Mouse (Mus musculus): ENCODE results near the gene Dyx1c1. TPM values are rescaled to one million over a fixed set of nuclear protein-coding genes. Genes with fewer than 3 reads are reported as not detected.

Gene Dyx1c1
- polyA plus RNA-seq (2014; fragmentation: Nextera tagmentation; extraction: Ambion mirVana), result 0.50 and 1.2 TPM in 2 replicates

GRCm38 (mm10) chr9:72958521-72959450 lies at the start of gene Dyx1c1, which contains the start of gene Gm44503:
TSS of gene Dyx1c1 (plus strand) at chr9:72958785.
TSS of gene Gm44503 (plus strand) at chr9:72958852.
- H3K27me3 ChIP-seq (ENCODE audit: control insufficient read depth, insufficient read depth, low read length), result no peaks in the 10 kb centered on the region
- H3K4me3 ChIP-seq (ENCODE audit: low read depth, low read length), result peak within 1 kb of the TSS; percentile 69
- H3K4me2 ChIP-seq, result peak within 1 kb of the TSS; percentile 58
- no peaks in the 10 kb centered on the region for H3K36me3 ChIP-seq (ENCODE audit: control insufficient read depth, insufficient read depth, low read length)
- peak within 1 kb of the TSS; percentile 56 for H3K9ac ChIP-seq (ENCODE audit: low read depth, low read length)
- 2% methylated on average over 43 of the region's 43 CpGs for WGBS (ENCODE audit: insufficient replicate concordance)
- peak within 1 kb of the TSS; percentile 37; the same call in 1 of the 2 replicates for H3K27ac ChIP-seq (ENCODE audit: low read depth, low read length)
- peak; percentile 72 for ATAC-seq (replicated peaks; ENCODE audit: insufficient number of reproducible peaks, low FRiP score, low TSS enrichment)
- no peaks in the 10 kb centered on the region for H3K4me1 ChIP-seq (ENCODE audit: control insufficient read depth, insufficient read depth, low read length)
- H3K9me3 ChIP-seq (replicated peaks; ENCODE audit: control insufficient read depth, low read length), result no peaks in the 10 kb centered on the region

- no peak for ATAC-seq (replicated peaks; ENCODE audit: insufficient number of reproducible peaks, low FRiP score, low TSS enrichment)
- 0 out of 2 replicates have a peak, but pooled peaks cover 4% of the 10 kb centered on the region for H3K36me3 ChIP-seq (ENCODE audit: control insufficient read depth, insufficient read depth, low read length)
- no peaks in the 10 kb centered on the region for H3K27me3 ChIP-seq (ENCODE audit: control insufficient read depth, insufficient read depth, low read length)
- H3K9ac ChIP-seq (ENCODE audit: low read depth, low read length), result no peak overlapping the region
- H3K4me1 ChIP-seq (ENCODE audit: control insufficient read depth, insufficient read depth, low read length), result no peaks in the 10 kb centered on the region
- H3K4me2 ChIP-seq, result no peak overlapping the region
- WGBS (ENCODE audit: insufficient replicate concordance), result 83% methylated on average over 2 of the region's 2 CpGs
- no peaks in the 10 kb centered on the region for H3K9me3 ChIP-seq (replicated peaks; ENCODE audit: control insufficient read depth, low read length)
- no peak overlapping the region for H3K27ac ChIP-seq (ENCODE audit: low read depth, low read length)
- H3K4me3 ChIP-seq (ENCODE audit: low read depth, low read length), result no peak overlapping the region
These were observed 47.2 kb upstream of the Dyx1c1 start for GRCm38 (mm10) chr9:72911381-72911780.

- Histone ChIP-seq H3K4me2 (no peak overlapping the region), H3K4me3 (ENCODE audit: low read depth, low read length) (no peak overlapping the region), H3K36me3 (ENCODE audit: control insufficient read depth, insufficient read depth, low read length) (0 out of 2 replicates have a peak, but pooled peaks cover 4% of the 10 kb centered on the region), H3K9me3 (replicated peaks; ENCODE audit: control insufficient read depth, low read length) (no peaks in the 10 kb centered on the region), H3K27me3 (ENCODE audit: control insufficient read depth, insufficient read depth, low read length) (no peaks in the 10 kb centered on the region), H3K9ac (ENCODE audit: low read depth, low read length) (no peak overlapping the region), H3K27ac (ENCODE audit: low read depth, low read length) (no peak overlapping the region), H3K4me1 (ENCODE audit: control insufficient read depth, insufficient read depth, low read length) (no peaks in the 10 kb centered on the region)
- 72% methylated on average over 6 of the region's 6 CpGs for WGBS (ENCODE audit: insufficient replicate concordance)
- no peak for ATAC-seq (replicated peaks; ENCODE audit: insufficient number of reproducible peaks, low FRiP score, low TSS enrichment)
These were observed 45.0 kb upstream of the Dyx1c1 start for GRCm38 (mm10) chr9:72913551-72913950.

GRCm38 (mm10) chr9:72915728-72916127 lies 42.9 kb upstream of the Dyx1c1 start:
- Histone ChIP-seq H3K4me2 (no peak overlapping the region), H3K9me3 (replicated peaks; ENCODE audit: control insufficient read depth, low read length) (no peaks in the 10 kb centered on the region), H3K27ac (ENCODE audit: low read depth, low read length) (no peak overlapping the region), H3K9ac (ENCODE audit: low read depth, low read length) (no peak overlapping the region), H3K4me1 (ENCODE audit: control insufficient read depth, insufficient read depth, low read length) (no peaks in the 10 kb centered on the region), H3K27me3 (ENCODE audit: control insufficient read depth, insufficient read depth, low read length) (no peaks in the 10 kb centered on the region), H3K4me3 (ENCODE audit: low read depth, low read length) (no peak overlapping the region), H3K36me3 (ENCODE audit: control insufficient read depth, insufficient read depth, low read length) (0 out of 2 replicates have a peak, but pooled peaks cover 4% of the 10 kb centered on the region)
- 52% methylated on average over 7 of the region's 7 CpGs for WGBS (ENCODE audit: insufficient replicate concordance)
- ATAC-seq (replicated peaks; ENCODE audit: insufficient number of reproducible peaks, low FRiP score, low TSS enrichment), result no peak

- no peak overlapping the region for H3K9ac ChIP-seq (ENCODE audit: low read depth, low read length)
- H3K27ac ChIP-seq (ENCODE audit: low read depth, low read length), result no peak overlapping the region
- H3K27me3 ChIP-seq (ENCODE audit: control insufficient read depth, insufficient read depth, low read length), result peaks cover 20% of the 10 kb centered on the region
- no peaks in the 10 kb centered on the region for H3K9me3 ChIP-seq (replicated peaks; ENCODE audit: control insufficient read depth, low read length)
- 82% methylated on average over 3 of the region's 3 CpGs for WGBS (ENCODE audit: insufficient replicate concordance)
- no peak overlapping the region for H3K4me3 ChIP-seq (ENCODE audit: low read depth, low read length)
- H3K36me3 ChIP-seq (ENCODE audit: control insufficient read depth, insufficient read depth, low read length), result no peaks in the 10 kb centered on the region
- no peak for ATAC-seq (replicated peaks; ENCODE audit: insufficient number of reproducible peaks, low FRiP score, low TSS enrichment)
- no peak overlapping the region for H3K4me2 ChIP-seq
- H3K4me1 ChIP-seq (ENCODE audit: control insufficient read depth, insufficient read depth, low read length), result no peaks in the 10 kb centered on the region
These were observed 35.5 kb upstream of the Dyx1c1 start for GRCm38 (mm10) chr9:72923068-72923467.

- peak; percentile 73 for ATAC-seq (replicated peaks; ENCODE audit: insufficient number of reproducible peaks, low FRiP score, low TSS enrichment)
- Histone ChIP-seq H3K9ac (ENCODE audit: low read depth, low read length) (peak within 1 kb of the TSS; percentile 82), H3K4me3 (ENCODE audit: low read depth, low read length) (peak within 1 kb of the TSS; percentile 77), H3K4me2 (peak within 1 kb of the TSS; percentile 70), H3K36me3 (ENCODE audit: control insufficient read depth, insufficient read depth, low read length) (no peaks in the 10 kb centered on the region), H3K27me3 (ENCODE audit: control insufficient read depth, insufficient read depth, low read length) (peaks cover 20% of the 10 kb centered on the region), H3K4me1 (ENCODE audit: control insufficient read depth, insufficient read depth, low read length) (no peaks in the 10 kb centered on the region), H3K9me3 (replicated peaks; ENCODE audit: control insufficient read depth, low read length) (no peaks in the 10 kb centered on the region), H3K27ac (ENCODE audit: low read depth, low read length) (no peak within 1 kb of the TSS)
- WGBS (ENCODE audit: insufficient replicate concordance), result 1% methylated on average over 58 of the region's 108 CpGs
These were observed 33.3 kb upstream of the Dyx1c1 start, which contains the start of gene Pygo1 for GRCm38 (mm10) chr9:72925021-72925934. TSS of gene Pygo1 (plus strand) at chr9:72925645.

GRCm38 (mm10) chr9:72925935-72926258 lies 32.7 kb upstream of the Dyx1c1 start:
- no peak for ATAC-seq (replicated peaks; ENCODE audit: insufficient number of reproducible peaks, low FRiP score, low TSS enrichment)
- Histone ChIP-seq H3K9ac (ENCODE audit: low read depth, low read length) (peak overlapping the region; percentile 82), H3K36me3 (ENCODE audit: control insufficient read depth, insufficient read depth, low read length) (no peaks in the 10 kb centered on the region), H3K27ac (ENCODE audit: low read depth, low read length) (no peak overlapping the region), H3K4me1 (ENCODE audit: control insufficient read depth, insufficient read depth, low read length) (no peaks in the 10 kb centered on the region), H3K4me2 (peak overlapping the region; percentile 70), H3K4me3 (ENCODE audit: low read depth, low read length) (peak overlapping the region; percentile 77), H3K9me3 (replicated peaks; ENCODE audit: control insufficient read depth, low read length) (no peaks in the 10 kb centered on the region), H3K27me3 (ENCODE audit: control insufficient read depth, insufficient read depth, low read length) (peaks cover 20% of the 10 kb centered on the region)
- 3% methylated on average over 20 of the region's 20 CpGs for WGBS (ENCODE audit: insufficient replicate concordance)

GRCm38 (mm10) chr9:72931166-72931790 lies 27.3 kb upstream of the Dyx1c1 start:
- Histone ChIP-seq H3K36me3 (ENCODE audit: control insufficient read depth, insufficient read depth, low read length) (no peaks in the 10 kb centered on the region), H3K27ac (ENCODE audit: low read depth, low read length) (no peak overlapping the region), H3K9ac (ENCODE audit: low read depth, low read length) (no peak overlapping the region), H3K4me1 (ENCODE audit: control insufficient read depth, insufficient read depth, low read length) (no peaks in the 10 kb centered on the region), H3K4me2 (no peak overlapping the region), H3K27me3 (ENCODE audit: control insufficient read depth, insufficient read depth, low read length) (peaks cover 12% of the 10 kb centered on the region), H3K9me3 (replicated peaks; ENCODE audit: control insufficient read depth, low read length) (no peaks in the 10 kb centered on the region), H3K4me3 (ENCODE audit: low read depth, low read length) (no peak overlapping the region)
- ATAC-seq (replicated peaks; ENCODE audit: insufficient number of reproducible peaks, low FRiP score, low TSS enrichment), result no peak
- WGBS (ENCODE audit: insufficient replicate concordance), result 73% methylated on average over 13 of the region's 13 CpGs

All from heart, embryonic 11.5 days (tissue).